Mouse (Mus musculus) megakaryocyte, embryonic 14.5 days (primary cell): ENCODE data around the gene Clptm1. TPM values are rescaled to one million over a fixed set of nuclear protein-coding genes. Genes with fewer than 3 reads are reported as not detected.

Experiments
- H3K27me3 ChIP-seq: replicated peaks from 2 replicates; pipeline ENCODE3; 2012; ENCODE audit warnings: inconsistent platforms
- H3K36me3 ChIP-seq: replicated peaks from 2 replicates; pipeline ENCODE3; 2012; ENCODE audit warnings: low read length, inconsistent platforms, mixed read lengths
- H3K4me1 ChIP-seq: 2 replicates; pipeline ENCODE4 v1.6.1; 2012; ENCODE audit warnings: inconsistent platforms
- H3K4me3 ChIP-seq: replicated peaks from 2 replicates; pipeline ENCODE3; 2012; ENCODE audit warnings: moderate library complexity, mild to moderate bottlenecking, inconsistent platforms
- H3K9me3 ChIP-seq: 2 replicates; pipeline ENCODE4 v1.6.1; 2012; ENCODE audit warnings: inconsistent platforms
- FLI1 ChIP-seq: IDR thresholded peaks from 2 replicates; pipeline ENCODE4 v1.6.1; 2012; ENCODE audit warnings: low read length, inconsistent platforms, mixed read lengths
- GATA1 ChIP-seq: IDR thresholded peaks from 3 replicates; pipeline ENCODE4 v1.6.1; 2012; ENCODE audit warnings: mixed read lengths, low read length, inconsistent platforms, borderline replicate concordance
- polyA plus RNA-seq: library from polyadenylated mRNA; stranded (reverse); fragments of >175 nt; gene quantifications from 2 replicates; pipeline ENCODE4 v1.2.3, GENCODE M21; 2012; ENCODE audit warnings: low replicate concordance; ENCODE audit not compliant: insufficient read depth

Clptm1 gene
- polyA plus RNA-seq, 1 experiment: 153 TPM

DNA sequence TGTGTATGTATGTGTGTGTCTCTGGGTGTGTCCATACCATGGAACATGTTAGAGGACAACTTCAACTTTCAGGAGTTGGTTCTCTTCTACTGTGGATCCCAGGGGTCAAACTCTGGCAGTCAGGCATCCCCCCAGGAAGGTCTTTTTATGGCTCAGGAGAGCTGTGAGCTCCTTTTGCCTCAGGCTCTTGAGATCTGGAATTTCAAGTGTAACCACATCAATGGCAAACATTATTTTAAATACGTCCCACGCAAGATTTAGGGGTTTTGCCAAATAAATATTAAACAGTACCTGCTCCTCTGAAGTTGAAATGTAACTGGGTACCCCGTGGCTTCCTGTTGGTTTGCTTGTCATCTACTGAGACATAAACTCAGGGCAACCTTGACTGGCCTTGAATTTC is 18.1 kb upstream of the Clptm1 start:
- Histone ChIP-seq H3K4me1 (peaks cover 31% of the 10 kb centered on the region), H3K36me3 (no peaks in the 10 kb centered on the region), H3K9me3 (no peaks in the 10 kb centered on the region), H3K27me3 (peaks cover 46% of the 10 kb centered on the region), H3K4me3 (no peak overlapping the region)
- TF ChIP-seq GATA1 (no peak), FLI1 (no peak)

DNA sequence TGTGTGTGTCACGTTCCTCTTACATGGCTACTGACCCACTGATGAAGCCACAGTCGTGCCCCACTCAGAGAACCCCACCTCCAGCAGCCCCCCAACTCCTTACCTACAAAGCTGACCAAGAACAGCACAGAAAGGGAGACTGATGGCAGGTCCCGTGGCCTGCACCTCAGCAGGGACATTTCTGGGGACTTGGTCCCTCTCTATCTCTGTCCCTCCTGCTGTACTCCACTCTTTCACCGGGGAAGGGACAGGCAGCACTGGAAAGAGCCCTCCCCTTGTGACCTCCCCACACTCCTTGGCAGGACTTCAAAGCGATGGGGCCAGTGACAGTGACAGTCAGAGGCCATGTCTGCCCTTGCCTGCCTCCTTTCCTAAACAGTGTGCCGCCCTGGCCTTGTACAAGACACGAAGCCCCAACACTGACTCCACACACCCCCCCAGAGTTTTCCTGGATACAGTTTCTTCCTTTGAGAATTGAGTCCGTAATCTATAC is 16.4 kb upstream of the Clptm1 start, which contains the start of the genes Gm44805 and Apoc4:
Gene Gm44805 (minus strand): TSS at position 222 of the 493 bp plus-strand sequence.
Gene Apoc4 (minus strand): TSS at position 278 of the 493 bp plus-strand sequence.
- no peaks in the 10 kb centered on the region for H3K36me3 ChIP-seq
- H3K9me3 ChIP-seq: no peaks in the 10 kb centered on the region
- TF ChIP-seq FLI1: no peak
- no peak for TF ChIP-seq GATA1
- H3K4me3 ChIP-seq: no peak within 1 kb of the TSS
- H3K27me3 ChIP-seq: peaks cover 61% of the 10 kb centered on the region
- peaks cover 29% of the 10 kb centered on the region for H3K4me1 ChIP-seq

DNA sequence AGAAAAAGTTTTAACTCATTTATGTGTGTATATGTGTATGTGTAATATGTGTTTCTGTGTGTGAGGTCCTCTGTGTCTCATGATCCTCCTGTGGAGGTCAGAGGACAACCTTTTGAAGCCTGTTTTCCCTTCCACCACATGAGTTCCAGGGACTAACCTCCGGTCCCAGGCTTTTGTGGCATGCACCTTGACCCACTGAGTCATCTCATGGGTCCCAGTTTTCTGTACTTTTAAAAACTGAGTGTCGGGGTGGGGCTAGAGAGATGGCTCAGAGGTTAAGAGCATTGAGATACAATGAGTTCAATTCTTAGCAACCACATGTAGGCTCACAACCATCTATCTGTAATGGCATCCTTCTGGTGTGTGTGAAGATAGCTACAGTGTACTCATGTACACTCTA is 15.9 kb upstream of the Clptm1 start:
- H3K27me3 ChIP-seq: peaks cover 63% of the 10 kb centered on the region
- H3K4me1 ChIP-seq: peaks cover 34% of the 10 kb centered on the region
- H3K36me3 ChIP-seq: no peaks in the 10 kb centered on the region
- no peak overlapping the region for H3K4me3 ChIP-seq
- H3K9me3 ChIP-seq: no peaks in the 10 kb centered on the region
- TF ChIP-seq FLI1 (no peak), GATA1 (no peak)

DNA sequence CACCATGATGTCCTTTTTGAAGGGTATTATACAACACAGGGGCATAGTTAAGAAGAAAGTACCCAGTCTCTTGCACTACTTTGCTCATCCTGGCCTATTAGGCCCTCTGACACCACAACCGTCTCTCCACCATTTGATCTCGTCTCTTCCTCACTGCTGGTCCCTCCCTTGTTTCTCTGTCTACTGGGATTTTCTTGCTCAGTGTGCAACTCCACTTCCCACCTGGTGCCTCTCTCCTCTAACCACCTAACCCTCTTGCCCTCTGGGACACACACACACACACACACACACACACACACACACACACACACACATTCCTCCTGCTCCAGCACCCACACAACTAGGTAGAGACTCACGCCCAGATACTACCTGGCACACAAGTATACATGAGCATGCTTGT is 14.1 kb upstream of the Clptm1 start:
- peaks cover 57% of the 10 kb centered on the region for H3K27me3 ChIP-seq
- TF ChIP-seq GATA1 (no peak), FLI1 (no peak)
- H3K9me3 ChIP-seq: no peaks in the 10 kb centered on the region
- H3K4me3 ChIP-seq: no peak overlapping the region
- peaks cover 27% of the 10 kb centered on the region for H3K4me1 ChIP-seq
- no peaks in the 10 kb centered on the region for H3K36me3 ChIP-seq

DNA sequence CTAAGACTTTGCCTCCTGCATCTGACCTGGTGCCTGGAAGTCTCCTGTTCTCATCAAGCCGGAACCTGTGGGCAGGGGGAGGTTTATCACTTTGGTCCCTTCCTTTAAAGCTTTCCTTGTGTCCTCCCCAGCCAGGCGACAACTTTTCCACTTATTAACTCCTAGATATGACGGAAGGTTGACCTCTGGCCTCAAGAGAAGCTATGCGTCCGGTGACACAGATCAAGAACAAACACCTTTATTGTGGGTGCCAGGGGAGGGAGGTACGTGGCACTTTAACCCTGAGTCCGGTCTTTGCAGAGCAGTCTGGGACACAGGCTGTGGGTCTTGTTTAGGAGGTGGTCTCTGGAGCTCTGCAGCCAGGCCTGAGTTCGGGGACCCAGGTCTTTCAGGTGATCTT is 13.0 kb upstream of the Clptm1 start, which contains the start of gene Apoc2:
Gene Apoc2 (minus strand): TSS at position 70 of the 400 bp plus-strand sequence.
- Histone ChIP-seq H3K4me1 (peaks cover 25% of the 10 kb centered on the region), H3K4me3 (no peak within 1 kb of the TSS), H3K27me3 (peaks cover 61% of the 10 kb centered on the region), H3K9me3 (no peaks in the 10 kb centered on the region), H3K36me3 (no peaks in the 10 kb centered on the region)
- no peak for TF ChIP-seq GATA1
- TF ChIP-seq FLI1: no peak

DNA sequence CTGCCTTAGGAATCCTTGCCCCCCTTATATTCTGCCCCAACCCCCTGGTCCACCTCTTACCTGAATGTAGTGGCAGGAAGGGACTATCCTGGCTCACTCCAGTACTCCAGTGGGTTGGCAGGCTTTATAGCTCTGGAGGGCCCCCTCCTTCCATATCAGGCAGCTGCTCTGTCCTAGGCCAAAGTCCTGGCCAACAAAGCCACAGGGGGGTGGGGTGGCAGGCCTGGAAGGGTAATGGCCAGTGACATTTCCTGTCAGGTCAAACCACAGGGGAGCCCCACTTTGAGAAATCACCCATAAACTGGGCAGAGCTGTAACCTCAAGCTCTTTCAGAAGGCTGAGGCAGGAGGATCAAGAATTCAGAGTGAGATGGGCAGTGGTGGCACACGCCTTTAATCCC is 11.8 kb upstream of the Clptm1 start:
- TF ChIP-seq GATA1: no peak
- TF ChIP-seq FLI1: no peak
- Histone ChIP-seq H3K4me1 (peaks cover 25% of the 10 kb centered on the region), H3K36me3 (no peaks in the 10 kb centered on the region), H3K27me3 (peaks cover 57% of the 10 kb centered on the region), H3K4me3 (no peak overlapping the region), H3K9me3 (no peaks in the 10 kb centered on the region)

DNA sequence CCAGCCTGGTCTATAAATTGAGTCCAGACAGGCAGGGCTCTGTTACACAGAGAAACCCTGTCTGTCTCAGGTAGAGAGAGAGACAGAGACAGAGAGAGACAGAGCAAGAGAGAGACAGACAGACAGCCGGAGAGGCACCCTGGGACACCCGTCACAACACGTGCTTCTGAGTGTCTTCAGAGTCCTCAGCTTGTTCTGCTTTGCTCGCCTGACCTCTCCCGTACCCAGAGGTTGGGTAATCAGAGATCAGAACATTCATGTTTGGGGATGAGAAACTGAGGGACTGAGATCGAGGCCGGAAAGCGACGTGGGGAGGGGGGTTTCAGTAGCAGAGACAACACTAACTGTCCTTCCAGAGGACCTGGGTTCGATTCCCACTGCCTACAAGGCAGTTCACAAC is 11.0 kb upstream of the Clptm1 start:
- Histone ChIP-seq H3K4me1 (peaks cover 19% of the 10 kb centered on the region), H3K4me3 (peak overlapping the region; percentile 4), H3K36me3 (no peaks in the 10 kb centered on the region), H3K27me3 (peaks cover 54% of the 10 kb centered on the region), H3K9me3 (no peaks in the 10 kb centered on the region)
- no peak for TF ChIP-seq GATA1
- TF ChIP-seq FLI1: no peak

DNA sequence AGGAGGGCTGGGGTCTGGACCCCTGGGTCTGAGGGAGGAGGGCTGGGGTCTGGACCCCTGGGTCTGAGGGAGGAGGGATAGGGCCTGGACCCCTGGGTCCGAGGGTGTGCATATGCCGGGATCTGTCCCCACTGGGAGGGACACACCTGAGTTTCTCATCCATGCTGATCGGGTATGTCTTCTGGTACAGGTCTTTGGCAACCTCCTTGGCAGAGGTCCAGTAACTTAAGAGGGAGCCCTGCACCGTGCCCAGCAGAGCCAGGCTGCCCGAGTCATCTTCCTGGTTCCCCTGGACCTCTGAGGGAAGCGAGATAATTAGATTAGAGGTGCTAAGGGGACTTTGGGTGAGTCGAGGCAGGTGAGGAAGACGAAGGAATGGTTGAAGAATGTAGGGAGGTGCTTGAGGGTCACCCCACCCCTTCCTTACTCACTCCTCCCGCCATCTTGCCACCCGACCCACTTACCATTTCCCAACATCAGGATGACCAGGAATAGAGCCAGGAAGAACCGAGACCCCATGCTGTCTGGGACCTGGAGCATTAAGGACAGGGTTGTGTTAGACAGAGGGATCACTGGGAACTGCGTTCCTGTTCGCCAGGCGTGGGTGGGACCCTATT is 8.4 kb upstream of the Clptm1 start:
- Histone ChIP-seq H3K9me3 (no peaks in the 10 kb centered on the region), H3K4me3 (no peak overlapping the region), H3K36me3 (no peaks in the 10 kb centered on the region), H3K4me1 (peaks cover 32% of the 10 kb centered on the region), H3K27me3 (peaks cover 48% of the 10 kb centered on the region)
- TF ChIP-seq FLI1: no peak
- TF ChIP-seq GATA1: no peak

DNA sequence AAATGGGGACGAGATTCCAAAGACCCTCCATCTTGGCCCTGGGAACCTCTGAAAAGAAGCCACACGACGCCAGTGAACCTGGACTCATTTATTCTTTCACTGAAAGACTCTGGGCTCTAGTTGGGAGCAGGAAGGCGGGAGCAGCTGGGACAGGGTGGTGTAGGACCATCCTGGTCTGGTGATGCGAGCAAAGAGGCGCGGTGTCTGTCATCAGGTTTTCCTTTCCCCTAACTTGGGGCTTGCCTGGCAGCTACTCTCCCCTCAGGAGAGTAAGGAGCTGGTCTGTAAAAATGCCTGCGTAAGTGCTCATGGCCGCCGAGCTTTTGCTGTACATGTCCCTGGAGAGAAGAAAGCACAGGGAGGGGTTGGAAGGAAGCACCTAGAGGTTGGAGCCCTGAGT is 6.7 kb upstream of the Clptm1 start:
- Histone ChIP-seq H3K4me1 (peaks cover 32% of the 10 kb centered on the region), H3K9me3 (no peaks in the 10 kb centered on the region), H3K4me3 (no peak overlapping the region), H3K36me3 (no peaks in the 10 kb centered on the region), H3K27me3 (peaks cover 33% of the 10 kb centered on the region)
- no peak for TF ChIP-seq GATA1
- no peak for TF ChIP-seq FLI1

DNA sequence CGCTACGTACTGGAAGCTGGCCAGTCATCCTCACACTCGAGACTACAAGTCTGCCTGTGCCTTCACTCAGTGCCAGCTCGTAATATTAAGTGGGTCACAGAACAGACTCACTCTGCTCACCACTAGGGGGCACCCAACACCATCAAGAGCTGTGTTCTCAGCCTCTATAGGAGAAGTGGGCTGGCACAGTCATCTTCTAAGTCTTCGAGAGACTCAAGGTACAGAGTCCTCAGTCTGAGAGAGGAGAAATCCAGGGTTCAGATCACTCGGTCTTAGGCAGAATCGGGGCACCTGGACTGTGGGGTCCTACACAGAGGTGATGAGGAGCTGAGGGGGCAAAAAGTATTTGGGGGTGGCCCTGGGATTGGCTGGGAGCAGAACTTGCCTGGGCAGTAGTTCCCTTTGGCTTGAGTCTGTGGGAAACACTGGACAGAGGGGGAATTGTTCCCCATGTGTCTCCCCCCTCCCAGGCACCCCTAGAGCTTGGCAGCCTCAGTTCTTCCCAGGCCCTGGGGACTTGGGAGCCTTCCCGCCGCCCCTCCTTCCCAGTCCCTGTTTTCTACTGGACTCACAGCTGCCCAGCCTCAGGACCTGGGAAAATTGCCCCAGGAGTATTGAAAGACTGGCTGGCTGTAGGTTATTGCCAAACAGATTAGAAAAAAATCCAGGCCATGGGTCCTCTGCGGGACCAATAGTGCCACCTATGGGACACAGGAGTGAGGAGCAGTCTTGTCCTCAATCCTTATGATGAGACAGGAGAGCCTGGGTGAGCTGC is 4.3 kb upstream of the Clptm1 start:
- TF ChIP-seq GATA1 (no peak), FLI1 (no peak)
- peak overlapping the region; percentile 80 for H3K4me3 ChIP-seq

More for the DNA sequence above, 4.3 kb upstream of the Clptm1 start:
- H3K36me3 ChIP-seq: no peaks in the 10 kb centered on the region
- H3K4me1 ChIP-seq: peaks cover 36% of the 10 kb centered on the region
- H3K9me3 ChIP-seq: no peaks in the 10 kb centered on the region
- H3K27me3 ChIP-seq: peaks cover 19% of the 10 kb centered on the region
